Mouse (Mus musculus) hindbrain, postnatal 0 days (tissue): ENCODE measurements at regions not wholly inside any gene's neighbourhood (a gene's known extent, or its start where the extent isn't known, plus 50 kb on each side); places are given as distances from the start of the nearest gene placed in this dataset.

Source experiments
- ATAC-seq: fragments of 200-750 bp; cut with Nextera tagmentation; 2 replicates; pipeline ENCODE4 v1.8.0; 2017; ENCODE audit warnings: mild to moderate bottlenecking, moderate TSS enrichment, moderate library complexity
- DNase-seq: peaks from one replicate; pipeline ENCODE4 v3.0.0-alpha.2; 2015; ENCODE audit warnings: low spot score
- H3K27ac ChIP-seq: fragments of 300-500 bp; sonication (generic); 2 replicates; pipeline ENCODE4 v1.5.1; 2014; ENCODE audit warnings: mild to moderate bottlenecking
- H3K27me3 ChIP-seq: fragments of 300-500 bp; sonication (generic); 2 replicates; pipeline ENCODE4 v1.6.1; 2014; ENCODE audit warnings: low read length, mixed read lengths; ENCODE audit not compliant: insufficient read depth
- H3K36me3 ChIP-seq: fragments of 300-500 bp; sonication (generic); 2 replicates; pipeline ENCODE4 v1.6.1; 2014; ENCODE audit warnings: low read length, mixed read lengths; ENCODE audit not compliant: insufficient read depth
- H3K4me1 ChIP-seq: fragments of 300-500 bp; sonication (generic); 2 replicates; pipeline ENCODE4 v1.6.1; 2014; ENCODE audit warnings: antibody characterized with exemption, low read length, mixed read lengths; ENCODE audit not compliant: insufficient read depth
- H3K4me2 ChIP-seq: fragments of 300-500 bp; sonication (generic); 2 replicates; pipeline ENCODE4 v1.6.1; 2014; ENCODE audit warnings: low read depth, mild to moderate bottlenecking, low read length, moderate library complexity, mixed read lengths
- H3K4me3 ChIP-seq: fragments of 300-500 bp; sonication (generic); 2 replicates; pipeline ENCODE4 v1.5.1; 2014; ENCODE audit warnings: low read length
- H3K9ac ChIP-seq: fragments of 300-500 bp; sonication (generic); replicated peaks from 2 replicates; pipeline ENCODE4 v1.6.1; 2014; ENCODE audit warnings: mild to moderate bottlenecking, low read length, moderate library complexity, mixed read lengths
- H3K9me3 ChIP-seq: fragments of 300-500 bp; sonication (generic); 2 replicates; pipeline ENCODE4 v1.6.1; 2016; ENCODE audit warnings: low read length, mixed read lengths
- CTCF ChIP-seq: IDR thresholded peaks from 2 replicates; pipeline ENCODE4 v1.5.1; 2016; ENCODE audit warnings: antibody characterized with exemption, control low read depth, low read depth
- WGBS: fragments of 180-500 bp; shearing (Covaris S2); extraction: QIAGEN DNeasy Blood & Tissue Kit; methylation state at CpG from one replicate; pipeline ENCODE4 v1.1.7; 2014; 5-methylcytosine and 5-hydroxymethylcytosine counted together

- no peak overlapping the region for H3K4me2 ChIP-seq
Measured at GRCm38 (mm10) chr10:97159396-97159760, 320.0 kb upstream of the Dcn start.

DNA sequence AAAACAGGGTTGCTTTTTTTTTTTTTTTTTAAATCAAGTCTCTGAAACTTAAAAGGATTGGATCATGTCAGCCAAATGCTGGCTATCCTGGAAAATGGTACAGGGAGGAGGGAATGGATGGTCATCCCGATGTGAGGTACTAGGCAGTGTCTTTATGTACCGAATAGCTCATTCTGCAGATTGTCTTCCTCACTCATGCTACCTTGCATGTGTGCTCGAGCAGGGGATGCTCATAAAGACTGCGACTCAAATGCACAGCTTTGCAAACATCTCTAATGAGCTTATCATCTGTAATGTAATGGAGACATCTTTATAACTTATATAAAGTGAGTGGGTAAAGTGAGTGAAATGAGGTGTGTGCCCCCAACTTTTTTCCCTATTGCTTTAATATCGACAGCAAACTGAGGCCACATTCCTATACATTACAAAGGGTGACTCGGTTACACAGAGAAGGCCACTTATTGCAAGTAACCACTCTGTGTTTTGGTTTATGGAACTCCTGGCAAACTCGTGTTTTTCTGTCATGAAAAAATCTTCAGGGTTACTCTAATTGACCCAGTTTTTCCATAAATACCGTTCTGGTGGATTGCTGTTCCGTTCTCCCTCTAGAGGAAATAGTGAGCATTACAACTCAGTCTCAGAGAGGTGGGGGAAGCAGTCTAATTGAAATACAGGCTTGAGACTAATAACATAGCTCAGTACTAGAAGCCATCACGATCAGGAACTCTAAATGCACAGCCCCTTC lies 319.4 kb upstream of the Dcn start:
- no peak overlapping the region for H3K27ac ChIP-seq
- ATAC-seq (peak; percentile 47; the same call in 1 of the 2 replicates), DNase-seq (peak; percentile 84)
- H3K4me3 ChIP-seq: no peak overlapping the region
- peak; percentile 87 for TF ChIP-seq CTCF
- 51% methylated on average over 10 of the region's 10 CpGs for WGBS
- no peak overlapping the region for H3K4me2 ChIP-seq
- H3K4me1 ChIP-seq: 0 out of 2 replicates have a peak, but pooled peaks cover 4% of the 10 kb centered on the region
- no peaks in the 10 kb centered on the region for H3K9me3 ChIP-seq
- no peaks in the 10 kb centered on the region for H3K36me3 ChIP-seq
- no peak overlapping the region for H3K9ac ChIP-seq
- H3K27me3 ChIP-seq: no peaks in the 10 kb centered on the region

More at GRCm38 (mm10) chr10:97159396-97159760, 320.0 kb upstream of the Dcn start:
- Histone ChIP-seq H3K4me3 (no peak overlapping the region), H3K36me3 (no peaks in the 10 kb centered on the region), H3K9me3 (no peaks in the 10 kb centered on the region), H3K4me1 (0 out of 2 replicates have a peak, but pooled peaks cover 4% of the 10 kb centered on the region), H3K27me3 (no peaks in the 10 kb centered on the region), H3K9ac (no peak overlapping the region), H3K27ac (no peak overlapping the region)
- ATAC-seq (peak; percentile 75), DNase-seq (peak; percentile 43)
- no peak for TF ChIP-seq CTCF
- 54% methylated on average over 1 of the region's 1 CpGs for WGBS

DNA sequence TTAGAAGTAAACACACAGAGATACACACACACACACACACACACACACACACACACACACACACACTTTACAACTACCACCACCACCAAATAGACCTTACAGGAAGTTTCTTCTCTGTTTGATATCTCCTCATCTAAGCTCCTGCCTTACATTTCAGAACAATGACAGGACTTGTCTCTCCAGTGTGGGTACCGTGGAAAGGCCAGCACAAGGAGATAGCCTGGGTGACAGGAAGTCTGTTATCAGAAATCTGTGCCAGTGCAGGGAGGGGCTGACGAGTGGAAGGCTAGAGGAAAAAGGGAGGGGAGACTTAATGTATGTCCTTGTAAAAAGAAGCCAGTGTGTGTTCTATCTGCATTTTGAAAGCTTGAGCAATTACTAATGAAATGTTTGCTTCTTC lies 318.5 kb upstream of the Dcn start:
- no peak overlapping the region for H3K9ac ChIP-seq
- H3K27me3 ChIP-seq: no peaks in the 10 kb centered on the region
- TF ChIP-seq CTCF: no peak
- DNase-seq (no peak), ATAC-seq (no peak)
- H3K36me3 ChIP-seq: no peaks in the 10 kb centered on the region
- H3K4me1 ChIP-seq: 0 out of 2 replicates have a peak, but pooled peaks cover 4% of the 10 kb centered on the region
- WGBS: 38% methylated on average over 2 of the region's 2 CpGs
- no peak overlapping the region for H3K4me3 ChIP-seq
- H3K4me2 ChIP-seq: no peak overlapping the region
- no peaks in the 10 kb centered on the region for H3K9me3 ChIP-seq
- no peak overlapping the region for H3K27ac ChIP-seq

DNA sequence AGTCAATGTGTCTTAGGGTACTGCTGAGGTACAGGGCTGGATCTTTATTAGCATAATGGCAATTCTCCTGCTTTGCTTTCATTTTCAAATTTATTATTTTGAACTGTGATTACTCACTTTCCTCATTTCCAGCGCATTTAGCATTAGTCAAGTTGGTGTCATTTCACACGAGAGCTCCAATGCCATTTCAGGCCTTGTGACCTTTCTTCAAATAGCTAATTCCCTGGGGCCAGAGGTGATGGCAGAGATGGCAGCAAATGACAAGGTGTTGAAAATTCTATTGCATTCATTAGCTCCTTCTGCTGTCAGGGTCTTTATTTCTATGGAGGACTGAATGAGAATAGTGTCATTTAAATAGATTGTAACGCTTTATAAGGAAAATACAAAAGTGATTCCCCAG lies 300.9 kb upstream of the Dcn start:
- no peak overlapping the region for H3K27ac ChIP-seq
- no peak for ATAC-seq
- no peaks in the 10 kb centered on the region for H3K36me3 ChIP-seq
- H3K9me3 ChIP-seq: no peaks in the 10 kb centered on the region
- TF ChIP-seq CTCF: no peak
- H3K4me2 ChIP-seq: no peak overlapping the region
- H3K4me3 ChIP-seq: no peak overlapping the region
- WGBS: 60% methylated on average over 3 of the region's 3 CpGs
- H3K4me1 ChIP-seq: no peaks in the 10 kb centered on the region
- peak; percentile 28 for DNase-seq
- H3K27me3 ChIP-seq: no peaks in the 10 kb centered on the region
- no peak overlapping the region for H3K9ac ChIP-seq

DNA sequence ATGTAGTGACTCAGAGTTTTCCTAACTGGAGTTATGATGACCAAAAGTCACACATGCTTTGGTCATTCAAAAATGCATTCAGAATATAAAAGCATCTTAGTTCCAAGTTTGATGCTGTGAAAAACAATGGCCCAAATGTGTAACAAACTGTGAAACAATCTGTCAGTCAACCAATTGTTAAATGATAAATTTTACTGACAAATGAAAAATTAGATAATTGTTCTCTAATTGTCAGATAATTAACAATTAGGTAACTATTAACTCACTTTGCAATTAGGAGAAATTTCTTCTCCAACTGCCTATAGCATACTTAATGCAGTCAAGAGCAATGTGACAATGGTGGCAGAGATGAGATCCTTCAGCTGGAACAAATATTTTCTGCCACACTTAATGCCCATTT lies 289.7 kb upstream of the Dcn start:
- ATAC-seq (no peak), DNase-seq (no peak)

DNA sequence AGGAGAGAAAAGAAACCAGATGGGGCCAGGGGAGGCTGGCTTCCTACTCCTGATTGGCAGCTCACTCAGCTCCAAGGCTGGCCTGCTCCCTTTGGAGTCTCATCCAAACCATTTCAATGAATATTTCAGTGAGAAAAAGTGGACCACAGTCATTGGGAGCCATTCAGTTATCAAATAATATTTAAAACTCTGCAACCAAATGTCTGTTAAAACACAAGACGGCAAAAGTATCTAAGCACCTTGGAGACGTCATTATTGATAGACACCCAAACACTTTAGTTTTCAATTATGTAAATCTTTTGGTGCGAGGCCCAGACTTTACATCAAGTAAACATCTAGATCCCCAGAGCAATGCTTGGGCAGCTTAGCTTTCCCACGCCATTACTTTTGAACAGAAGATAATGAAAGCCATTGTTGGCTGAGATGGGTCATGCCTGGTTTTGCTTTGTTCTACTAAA lies 268.1 kb upstream of the Dcn start:
- Histone ChIP-seq H3K36me3 (no peaks in the 10 kb centered on the region), H3K9me3 (no peaks in the 10 kb centered on the region), H3K4me1 (no peaks in the 10 kb centered on the region), H3K27ac (no peak overlapping the region), H3K4me3 (no peak overlapping the region), H3K27me3 (no peaks in the 10 kb centered on the region), H3K4me2 (no peak overlapping the region), H3K9ac (no peak overlapping the region)
- 47% methylated on average over 4 of the region's 4 CpGs for WGBS
- DNase-seq (peak; percentile 38), ATAC-seq (no peak)
- TF ChIP-seq CTCF: no peak

More for the DNA sequence above, 289.7 kb upstream of the Dcn start:
- Histone ChIP-seq H3K4me1 (no peaks in the 10 kb centered on the region), H3K36me3 (no peaks in the 10 kb centered on the region), H3K27ac (no peak overlapping the region), H3K9ac (no peak overlapping the region), H3K27me3 (no peaks in the 10 kb centered on the region), H3K4me2 (no peak overlapping the region), H3K9me3 (no peaks in the 10 kb centered on the region), H3K4me3 (no peak overlapping the region)
- no peak for TF ChIP-seq CTCF

DNA sequence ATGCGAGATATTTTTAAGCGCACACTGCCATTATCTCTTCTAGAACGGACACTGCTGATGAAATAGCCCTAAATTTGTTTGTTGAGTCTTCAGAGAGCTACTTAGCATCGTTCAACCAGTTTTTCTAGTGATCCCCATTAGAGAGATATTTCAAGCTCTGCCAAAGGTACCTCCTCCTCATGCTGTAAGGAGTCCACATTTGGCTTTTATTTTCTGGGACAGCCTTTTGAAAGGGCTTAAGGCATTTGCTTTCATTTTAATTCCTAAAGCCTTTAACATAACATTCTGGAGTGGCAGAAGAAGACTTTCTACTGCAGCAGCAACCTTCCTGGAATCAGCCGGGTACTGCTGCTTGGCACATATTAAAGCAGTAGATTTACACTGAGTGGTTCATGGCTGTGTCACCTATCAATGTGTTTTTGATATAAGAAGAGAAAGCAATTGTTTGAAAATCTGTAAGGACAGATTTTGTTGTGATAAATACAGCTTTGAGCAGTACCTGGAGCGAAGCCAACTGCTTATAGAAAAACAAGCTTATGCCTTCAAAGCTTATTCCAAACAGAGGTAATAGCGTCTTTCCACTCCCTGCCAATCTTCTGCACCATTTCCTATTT lies 267.5 kb upstream of the Dcn start:
- Histone ChIP-seq H3K27ac (no peak overlapping the region), H3K36me3 (no peaks in the 10 kb centered on the region), H3K4me1 (no peaks in the 10 kb centered on the region), H3K9me3 (no peaks in the 10 kb centered on the region), H3K9ac (no peak overlapping the region), H3K4me2 (no peak overlapping the region), H3K27me3 (no peaks in the 10 kb centered on the region), H3K4me3 (no peak overlapping the region)
- WGBS: 62% methylated on average over 7 of the region's 7 CpGs
- ATAC-seq (no peak), DNase-seq (peak; percentile 24)
- TF ChIP-seq CTCF: no peak
